Mouse (Mus musculus): ENCODE results near the gene Dnajb5.
"Not testable (repeated sequence)": the region's sequence is repeated elsewhere in the genome, so short reads cannot be mapped to it uniquely, and the experiment has no call there.

The Dnajb5 gene

DNA sequence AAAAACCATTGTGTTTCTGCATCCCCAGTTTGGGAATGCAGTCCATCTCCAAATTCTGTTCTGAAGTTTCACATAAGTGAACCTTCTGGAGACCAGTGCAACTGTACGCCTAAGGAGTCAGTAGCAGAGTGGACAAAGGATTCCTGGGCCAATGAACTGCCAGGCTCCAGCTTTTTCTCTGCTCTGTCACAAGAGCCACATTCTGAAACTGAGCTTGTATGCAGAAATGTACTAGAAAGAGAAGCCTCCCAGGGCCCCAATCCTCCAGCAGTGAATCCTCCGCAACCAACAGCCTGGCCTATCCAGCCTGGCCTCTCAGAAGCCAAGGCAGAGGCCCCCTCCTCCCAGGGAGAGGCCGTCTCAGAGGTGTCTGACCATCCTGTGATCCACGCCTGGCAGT, 23.3 kb downstream of the Dnajb5 start:
- DNase-seq (ENCODE audit: low read depth, low spot score), result no peak

GRCm38 (mm10) chr4:42973868-42974267, 24.3 kb downstream of the Dnajb5 start:
- no peak for DNase-seq (ENCODE audit: low read depth, low spot score)

DNA sequence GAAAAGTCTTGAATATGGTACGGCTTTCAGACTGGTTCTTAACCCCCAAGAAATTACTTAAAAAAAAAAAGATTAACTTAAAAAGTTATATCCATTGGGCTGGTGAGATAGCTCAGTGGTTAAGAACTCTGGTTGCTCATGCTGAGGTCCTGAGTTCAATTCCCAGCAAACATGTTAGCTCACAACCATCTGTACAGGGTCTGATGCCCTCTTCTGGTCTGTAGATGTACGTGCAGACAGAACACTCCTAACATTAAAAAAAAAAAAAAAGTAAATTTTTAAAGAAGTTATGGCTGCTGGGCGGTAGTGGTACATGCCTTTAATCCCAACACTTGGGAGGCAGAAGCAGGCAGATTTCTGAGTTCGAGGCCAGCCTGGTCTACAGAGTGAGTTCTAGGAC, 28.4 kb downstream of the Dnajb5 start:
- no peak for DNase-seq (ENCODE audit: low read depth, low spot score)

DNA sequence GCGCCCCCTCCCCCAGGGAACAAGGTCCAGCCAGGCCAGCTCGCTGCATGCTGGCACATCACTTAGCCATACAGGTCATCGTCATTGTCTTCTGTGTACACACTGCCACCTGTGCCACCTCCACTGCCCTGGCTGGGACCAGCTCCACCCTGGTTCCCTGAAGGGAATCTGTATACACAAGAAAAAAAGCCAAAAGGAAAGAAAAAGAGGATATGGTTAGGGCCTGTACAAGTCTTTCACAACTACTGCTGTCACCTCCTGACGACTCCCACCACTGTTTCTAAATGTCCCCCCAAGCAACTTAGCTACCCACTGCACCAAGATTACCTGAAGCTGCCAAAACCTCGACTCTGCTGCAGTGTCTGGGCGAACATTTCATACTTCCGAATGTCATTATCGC, 30.9 kb downstream of the Dnajb5 start:
- not testable (repeated sequence) for DNase-seq (ENCODE audit: low read depth, low spot score)

DNA sequence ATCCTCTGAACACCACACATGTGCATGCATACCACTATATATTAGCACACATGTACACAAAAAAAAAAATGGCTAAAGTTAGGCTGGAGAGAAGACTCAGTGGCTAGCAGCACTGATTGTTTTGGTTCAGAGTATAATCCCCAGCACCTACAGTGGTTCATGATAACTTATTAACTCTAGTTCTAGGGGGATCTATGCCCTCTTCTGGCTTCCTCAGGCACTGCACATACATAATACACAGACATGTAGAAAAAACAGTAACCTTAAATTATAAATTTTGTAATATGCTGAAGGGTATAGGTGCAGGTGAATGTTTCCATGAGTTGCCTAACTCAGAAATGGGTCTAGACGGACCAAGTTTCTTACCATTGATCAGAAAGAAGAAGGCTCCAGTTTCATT, 38.7 kb downstream of the Dnajb5 start:
- DNase-seq (ENCODE audit: low read depth, low spot score), result no peak

GRCm38 (mm10) chr4:42998022-42998421, 48.4 kb downstream of the Dnajb5 start:
- DNase-seq (ENCODE audit: low read depth, low spot score), result no peak

DNA sequence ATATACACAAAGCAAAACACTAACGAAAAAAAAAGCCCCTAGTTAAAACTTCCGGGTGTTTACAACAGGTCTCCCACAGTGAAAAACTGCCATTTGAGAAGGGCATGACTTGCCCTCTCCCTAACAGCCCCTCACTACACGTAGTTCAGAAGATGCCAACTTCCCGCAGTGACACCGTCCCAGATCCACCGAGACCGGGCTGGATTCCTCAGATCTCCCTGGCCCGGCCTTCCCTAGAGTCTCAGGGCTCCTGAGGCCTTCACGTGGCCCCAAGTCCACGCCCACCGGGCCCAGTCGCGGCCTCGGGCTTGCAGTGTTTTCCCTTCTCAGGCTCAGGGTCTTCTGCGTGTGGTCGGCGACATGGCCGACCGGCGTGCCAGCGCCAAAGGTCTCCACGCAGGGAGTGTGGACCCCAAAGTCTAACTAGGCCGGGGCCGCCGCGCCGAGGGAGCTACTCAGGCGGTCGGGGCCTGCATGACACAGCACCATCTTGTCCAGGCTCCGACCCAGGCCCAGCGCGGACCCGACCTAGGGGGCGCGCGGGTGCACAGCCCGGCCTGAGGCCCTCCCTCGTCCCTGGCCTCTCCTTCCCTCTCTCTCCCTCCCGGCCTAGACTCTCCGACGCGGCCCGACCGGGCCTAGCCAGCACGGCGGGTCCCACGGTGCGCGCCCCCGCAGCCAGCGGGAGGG, 50.0 kb downstream of the Dnajb5 start:
- peak; percentile 77 for DNase-seq (ENCODE audit: low read depth, low spot score)

GRCm38 (mm10) chr4:43000141-43000986, 50.8 kb downstream of the Dnajb5 start, which contains the start of gene Vcp:
Gene Vcp (minus strand): TSS chr4:43000507.
- DNase-seq (ENCODE audit: low read depth, low spot score), result peak; percentile 99

DNA sequence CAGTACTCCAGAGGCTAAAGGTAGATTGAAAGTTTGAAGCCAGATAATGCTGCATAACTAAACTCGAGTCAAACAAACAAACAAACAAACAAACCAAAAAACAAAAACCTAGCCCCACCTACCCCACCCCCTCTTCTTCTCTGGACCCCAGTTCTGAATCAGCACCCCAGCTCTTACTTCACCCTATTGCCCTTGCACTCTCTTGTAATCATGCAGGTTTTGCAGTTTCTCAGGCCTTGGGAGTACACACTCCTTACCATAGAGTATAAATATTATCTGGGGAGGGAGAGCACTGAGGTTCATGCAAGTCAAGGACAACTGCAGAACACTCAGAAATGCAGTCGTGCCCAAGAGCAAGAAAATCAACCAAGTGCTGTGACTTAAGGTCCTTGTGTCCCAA, 51.7 kb downstream of the Dnajb5 start:
- DNase-seq (ENCODE audit: low read depth, low spot score), result no peak

DNA sequence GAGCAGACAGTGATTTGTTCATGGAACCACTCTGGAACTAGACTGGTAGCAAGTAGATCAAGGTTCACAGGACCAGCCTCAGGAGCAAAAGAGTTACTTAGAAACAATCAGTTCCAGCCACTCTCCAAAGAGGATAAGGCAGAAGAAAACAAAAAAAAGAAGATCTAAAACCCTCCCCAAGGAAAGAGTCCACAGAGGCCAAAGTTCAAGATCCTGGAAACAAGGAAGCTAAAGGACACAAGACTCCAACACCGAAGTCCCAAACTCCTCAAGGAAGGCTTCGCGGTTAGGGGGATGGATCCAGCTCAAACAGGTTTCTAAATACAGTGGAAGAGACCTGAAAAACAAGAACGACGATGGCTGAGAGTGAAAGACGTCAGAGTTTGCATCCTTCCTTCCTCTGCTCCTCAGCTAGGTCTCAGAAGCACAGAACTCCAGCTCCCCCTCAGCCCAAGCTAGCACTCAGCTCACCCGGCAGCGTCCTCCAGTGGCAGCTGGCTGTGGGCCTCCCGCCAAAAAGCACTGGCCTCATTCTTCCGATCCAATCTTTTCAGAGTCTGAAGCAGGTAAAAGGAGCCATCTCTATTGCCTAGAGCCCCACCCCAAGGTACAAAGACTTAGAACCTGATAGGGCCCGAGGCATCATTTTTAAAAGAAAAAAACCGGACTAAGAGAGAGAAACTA, 53.3 kb downstream of the Dnajb5 start:
- DNase-seq (ENCODE audit: low read depth, low spot score), result no peak

DNA sequence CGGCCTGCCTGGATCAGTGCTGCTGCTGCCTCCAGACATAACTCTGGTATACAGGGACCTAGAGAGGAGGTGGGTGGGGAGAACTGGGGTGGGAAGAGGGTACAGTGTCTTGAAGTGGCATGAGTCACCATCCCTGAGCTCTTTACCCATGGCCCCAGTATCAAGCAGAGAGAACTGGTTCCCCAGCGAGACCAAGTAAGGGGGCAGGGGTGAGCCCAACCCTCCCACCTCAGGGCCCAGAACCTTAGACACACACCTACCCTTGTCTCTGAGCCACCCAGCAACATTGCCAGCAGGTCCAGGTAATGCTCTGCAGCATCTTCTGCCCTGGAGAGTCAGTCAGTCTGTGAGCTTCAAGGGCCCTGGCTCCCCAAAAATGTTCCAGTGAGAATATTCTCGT, 55.3 kb downstream of the Dnajb5 start:
- DNase-seq (ENCODE audit: low read depth, low spot score), result no peak

DNA sequence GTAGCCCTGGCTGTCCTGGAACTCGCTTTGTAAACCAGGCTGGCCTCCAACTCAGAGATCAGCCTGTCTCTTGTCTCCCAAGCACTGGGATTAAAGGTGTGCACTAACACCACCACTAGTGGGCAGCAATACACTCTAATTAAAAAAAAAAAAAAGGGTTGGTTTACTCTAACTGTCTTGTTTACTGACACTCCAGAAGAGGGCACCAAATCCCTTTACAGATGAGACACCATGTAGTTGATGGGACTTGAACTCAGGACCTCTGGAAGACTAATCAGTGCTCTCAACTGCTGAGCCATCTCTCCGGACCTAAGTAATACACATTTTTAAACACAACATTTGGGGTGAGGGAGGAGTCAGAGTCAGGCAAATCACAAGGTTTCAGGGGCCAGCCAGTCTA, 56.2 kb downstream of the Dnajb5 start:
- DNase-seq (ENCODE audit: low read depth, low spot score), result peak; percentile 38

Data from skeletal muscle tissue, adult 2 months (tissue).